Mouse (Mus musculus) ES-Bruce4 (cell line): ENCODE results near the gene Tmem108.

Experiments
- CTCF ChIP-seq: IDR thresholded peaks from one replicate; pipeline ENCODE4 v1.8.1; 2011; ENCODE audit warnings: low read depth, low read length
- EP300 ChIP-seq: IDR thresholded peaks from 2 replicates; pipeline ENCODE4 v1.6.1; 2011; ENCODE audit warnings: low read depth, low read length; ENCODE audit not compliant: insufficient read depth
- POLR2A ChIP-seq: IDR thresholded peaks from one replicate; pipeline ENCODE4 v1.8.1; 2011; ENCODE audit warnings: low read length; ENCODE audit not compliant: insufficient read depth

GRCm38 (mm10) chr9:103501861-103502364, 259.7 kb downstream of the Tmem108 start:
- no peak for TF ChIP-seq CTCF
- TF ChIP-seq EP300, result no peak
- TF ChIP-seq POLR2A, result no peak
